Mouse (Mus musculus): ENCODE measurements at regions not wholly inside any gene's neighbourhood (a gene's known extent, or its start where the extent isn't known, plus 50 kb on each side); places are given as distances from the start of the nearest gene placed in this dataset.

DNA sequence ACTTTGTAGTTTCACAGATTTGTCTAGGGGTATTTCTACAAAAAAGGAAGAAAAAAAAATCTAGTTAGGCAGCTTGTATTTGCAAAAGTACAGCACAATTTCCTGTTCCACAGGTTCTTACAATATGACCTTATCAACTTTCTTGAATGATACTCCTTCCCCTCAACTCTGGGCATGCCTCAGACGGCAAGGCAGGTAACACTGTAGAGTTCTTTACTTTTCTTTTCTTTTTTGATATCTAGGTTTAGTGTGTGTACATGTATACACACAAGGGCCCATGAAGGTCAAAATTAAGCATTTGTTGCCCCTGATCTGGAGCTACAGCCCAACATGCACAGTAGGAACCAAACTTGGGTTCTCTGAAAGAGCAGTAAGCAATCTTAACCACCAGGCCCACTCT lies 381.4 kb upstream of the Acvr2a start:
- no peak for TF ChIP-seq CTCF (IDR thresholded peaks at IDR 0.05; ENCODE audit: low read depth)
- no peak for TF ChIP-seq EP300 (optimal IDR thresholded peaks at IDR 0.05)
